Mouse (Mus musculus): ENCODE data around the gene Vmn2r83. TPM values are rescaled to one million over a fixed set of nuclear protein-coding genes. Genes with fewer than 3 reads are reported as not detected.

The Vmn2r83 gene
- polyA plus RNA-seq, 1 experiment from 2014 or later: not detected

GRCm38 (mm10) chr10:79539701-79540495 lies 71.4 kb downstream of the Vmn2r83 start:
- Histone ChIP-seq H3K4me3 (replicated peaks) (no peak overlapping the region), H3K27ac (no peak overlapping the region), H3K4me1 (no peaks in the 10 kb centered on the region), H3K9me3 (no peaks in the 10 kb centered on the region), H3K36me3 (replicated peaks) (peaks cover 71% of the 10 kb centered on the region), H3K9ac (no peak overlapping the region), H3K4me2 (no peak overlapping the region), H3K27me3 (0 out of 2 replicates have a peak, but pooled peaks cover 8% of the 10 kb centered on the region)
- WGBS: 92% methylated on average over 16 of the region's 16 CpGs
- no peak for ATAC-seq (ENCODE audit: low FRiP score)

GRCm38 (mm10) chr10:79540746-79541145 lies 72.2 kb downstream of the Vmn2r83 start:
- WGBS: 93% methylated on average over 11 of the region's 11 CpGs
- ATAC-seq (ENCODE audit: low FRiP score): no peak
- no peak overlapping the region for H3K4me2 ChIP-seq
- no peak overlapping the region for H3K4me3 ChIP-seq (replicated peaks)
- no peaks in the 10 kb centered on the region for H3K4me1 ChIP-seq
- no peak overlapping the region for H3K9ac ChIP-seq
- 0 out of 2 replicates have a peak, but pooled peaks cover 3% of the 10 kb centered on the region for H3K27me3 ChIP-seq
- H3K9me3 ChIP-seq: no peaks in the 10 kb centered on the region
- no peak overlapping the region for H3K27ac ChIP-seq
- peaks cover 79% of the 10 kb centered on the region for H3K36me3 ChIP-seq (replicated peaks)

GRCm38 (mm10) chr10:79541522-79541921 lies 73.0 kb downstream of the Vmn2r83 start:
- Histone ChIP-seq H3K27ac (no peak overlapping the region), H3K4me1 (no peaks in the 10 kb centered on the region), H3K36me3 (replicated peaks) (peaks cover 87% of the 10 kb centered on the region), H3K9me3 (no peaks in the 10 kb centered on the region), H3K9ac (no peak overlapping the region), H3K4me3 (replicated peaks) (no peak overlapping the region), H3K4me2 (no peak overlapping the region), H3K27me3 (no peaks in the 10 kb centered on the region)
- WGBS: 88% methylated on average over 15 of the region's 15 CpGs
- no peak for ATAC-seq (ENCODE audit: low FRiP score)

- H3K9ac ChIP-seq: no peak overlapping the region
- no peak overlapping the region for H3K4me2 ChIP-seq
- peaks cover 93% of the 10 kb centered on the region for H3K36me3 ChIP-seq (replicated peaks)
- H3K9me3 ChIP-seq: no peaks in the 10 kb centered on the region
- WGBS: 92% methylated on average over 11 of the region's 11 CpGs
- H3K27ac ChIP-seq: no peak overlapping the region
- no peak for ATAC-seq (ENCODE audit: low FRiP score)
- no peaks in the 10 kb centered on the region for H3K4me1 ChIP-seq
- no peaks in the 10 kb centered on the region for H3K27me3 ChIP-seq
- no peak overlapping the region for H3K4me3 ChIP-seq (replicated peaks)
Observed at GRCm38 (mm10) chr10:79542171-79542570, 73.6 kb downstream of the Vmn2r83 start.

Small RNA genes lying within 50 kb of the gene (microRNA-seq; reads per million reads assigned to microRNA genes)
- not detected for gene Mir6909

Other genes starting within 250 kb of the Vmn2r83 start
- not detected in 2 replicates for gene Vmn2r81, start 221.0 kb upstream of the Vmn2r83 start, polyA plus RNA-seq (2016; fragmentation: Nextera tagmentation; extraction: Ambion mirVana)
- not detected in 2 replicates for gene Vmn2r82, start 112.2 kb upstream of the Vmn2r83 start, polyA plus RNA-seq (2016; fragmentation: Nextera tagmentation; extraction: Ambion mirVana)
- 9.2 and 10.6 TPM in 2 replicates for gene Plpp2, start 65.1 kb downstream of the Vmn2r83 start, polyA plus RNA-seq (2016; fragmentation: Nextera tagmentation; extraction: Ambion mirVana)
- gene Mier2, start 86.5 kb downstream of the Vmn2r83 start, polyA plus RNA-seq (2016; fragmentation: Nextera tagmentation; extraction: Ambion mirVana): 69.0 and 70.6 TPM in 2 replicates
- not detected in 2 replicates for gene Theg, start 118.6 kb downstream of the Vmn2r83 start, polyA plus RNA-seq (2016; fragmentation: Nextera tagmentation; extraction: Ambion mirVana)
- 0.05 TPM in 1 of 2 replicates, not detected in the other for gene C2cd4c, start 145.3 kb downstream of the Vmn2r83 start, polyA plus RNA-seq (2016; fragmentation: Nextera tagmentation; extraction: Ambion mirVana)
- 11.9 and 12.7 TPM in 2 replicates for gene Shc2, start 169.2 kb downstream of the Vmn2r83 start, polyA plus RNA-seq (2016; fragmentation: Nextera tagmentation; extraction: Ambion mirVana)
- gene Odf3l2, start 177.0 kb downstream of the Vmn2r83 start, polyA plus RNA-seq (2016; fragmentation: Nextera tagmentation; extraction: Ambion mirVana): not detected in 2 replicates
- gene Madcam1, start 195.8 kb downstream of the Vmn2r83 start, polyA plus RNA-seq (2016; fragmentation: Nextera tagmentation; extraction: Ambion mirVana): 0.99 and 1.0 TPM in 2 replicates
- gene Tpgs1, start 200.6 kb downstream of the Vmn2r83 start, polyA plus RNA-seq (2016; fragmentation: Nextera tagmentation; extraction: Ambion mirVana): 61.0 and 62.5 TPM in 2 replicates
- 129 and 141 TPM in 2 replicates for gene Cdc34, start 213.5 kb downstream of the Vmn2r83 start, polyA plus RNA-seq (2016; fragmentation: Nextera tagmentation; extraction: Ambion mirVana)
- gene Gzmm, start 220.3 kb downstream of the Vmn2r83 start, polyA plus RNA-seq (2016; fragmentation: Nextera tagmentation; extraction: Ambion mirVana): 1.1 and 1.6 TPM in 2 replicates
- 474 and 500 TPM in 2 replicates for gene Bsg, start 235.8 kb downstream of the Vmn2r83 start, polyA plus RNA-seq (2016; fragmentation: Nextera tagmentation; extraction: Ambion mirVana)
- gene Hcn2, start 247.9 kb downstream of the Vmn2r83 start, polyA plus RNA-seq (2016; fragmentation: Nextera tagmentation; extraction: Ambion mirVana): 0.11 and 0.18 TPM in 2 replicates

Measured in forebrain, embryonic 12.5 days (tissue).